Mouse (Mus musculus): ENCODE measurements around the gene Nufip2.

The Nufip2 gene

DNA sequence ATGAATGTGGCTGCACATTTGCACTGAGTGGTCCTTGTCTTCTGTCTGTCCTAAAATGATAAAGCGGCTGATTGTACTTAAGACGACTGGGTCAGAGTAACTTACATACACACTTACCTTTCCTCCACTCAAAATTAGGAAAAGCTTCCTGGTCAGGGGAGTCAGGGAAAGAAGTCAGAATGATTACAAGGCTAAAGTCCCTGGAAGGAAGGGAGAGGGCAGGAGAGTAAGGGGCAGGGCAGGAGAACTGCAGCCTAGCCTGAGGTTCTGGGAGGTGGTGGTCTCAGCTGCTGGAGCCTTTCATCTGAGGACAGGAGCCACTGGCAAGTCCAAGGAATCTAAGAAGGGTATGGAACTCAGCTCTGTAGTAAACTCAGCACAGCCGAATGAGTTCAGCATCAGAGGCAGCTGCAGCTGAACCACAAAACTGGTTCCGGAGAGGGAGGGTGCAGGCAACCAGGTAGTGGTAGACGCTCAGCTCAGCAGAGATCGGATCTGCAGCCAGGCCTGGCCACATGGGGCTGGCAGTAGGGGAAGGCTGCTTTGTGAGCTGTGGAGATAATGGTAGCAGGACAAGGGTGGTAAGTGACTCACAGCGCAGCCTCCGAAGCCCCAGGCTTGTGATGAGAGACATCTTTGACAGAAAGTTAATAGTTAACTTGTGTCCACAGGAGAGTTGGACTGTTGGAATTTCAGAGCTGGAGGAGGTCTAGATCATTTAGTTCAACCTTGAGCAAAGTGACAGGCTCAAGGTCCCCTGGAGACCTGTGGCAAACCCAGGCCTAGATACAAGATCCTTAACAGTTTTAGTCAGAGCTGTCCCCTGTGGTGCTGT, 86.1 kb downstream of the Nufip2 start:
- no peak for DNase-seq (ENCODE audit: low spot score)

DNA sequence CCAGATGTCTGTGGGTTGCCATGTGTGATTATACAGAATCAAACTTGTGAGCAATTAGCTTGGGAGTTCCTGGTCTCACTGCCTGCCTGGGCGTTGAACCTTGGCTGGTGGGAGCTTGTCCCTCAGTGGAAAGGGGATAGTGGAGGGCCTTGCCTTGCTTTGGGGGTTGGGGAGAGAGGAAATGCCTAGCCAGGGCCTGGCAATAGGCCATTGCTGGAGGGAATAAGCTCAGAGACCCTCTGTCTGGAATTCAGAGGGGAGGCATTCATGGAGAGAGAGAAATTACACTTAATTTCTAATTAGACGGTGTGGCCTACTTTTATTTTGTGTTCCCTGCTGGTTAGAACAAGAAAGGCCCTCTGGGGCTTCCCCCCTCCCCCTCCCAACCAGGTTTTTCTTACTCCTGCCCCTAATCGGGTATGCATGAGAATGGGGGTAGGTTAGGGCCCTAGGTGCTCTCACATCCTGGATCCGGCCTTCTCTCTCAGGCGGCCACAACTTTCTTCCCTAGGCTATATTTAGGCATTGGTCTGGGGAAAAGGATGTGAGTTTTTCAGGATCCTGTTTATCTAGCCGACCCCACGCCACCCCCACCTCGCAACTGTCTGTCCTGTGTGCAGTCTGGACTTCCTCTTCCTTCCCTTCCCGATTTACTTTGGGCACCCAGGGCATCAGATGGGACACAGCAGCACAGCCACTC, 89.9 kb downstream of the Nufip2 start:
- no peak for DNase-seq (ENCODE audit: low spot score)

DNA sequence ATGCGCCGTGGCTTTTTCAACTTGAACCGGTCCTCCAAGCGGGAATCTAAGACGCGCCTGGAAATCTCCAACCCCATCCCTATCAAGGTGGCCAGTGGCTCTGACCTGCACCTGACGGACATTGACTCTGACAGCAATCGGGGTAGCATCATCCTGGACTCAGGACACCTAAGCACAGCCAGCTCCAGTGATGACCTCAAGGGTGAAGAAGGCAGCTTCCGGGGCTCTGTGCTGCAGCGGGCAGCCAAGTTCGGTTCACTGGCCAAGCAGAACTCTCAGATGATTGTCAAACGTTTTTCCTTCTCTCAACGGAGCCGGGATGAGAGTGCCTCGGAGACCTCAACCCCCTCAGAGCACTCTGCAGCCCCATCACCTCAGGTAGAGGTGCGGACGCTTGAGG, 91.5 kb downstream of the Nufip2 start:
- DNase-seq (ENCODE audit: low spot score) = no peak

DNA sequence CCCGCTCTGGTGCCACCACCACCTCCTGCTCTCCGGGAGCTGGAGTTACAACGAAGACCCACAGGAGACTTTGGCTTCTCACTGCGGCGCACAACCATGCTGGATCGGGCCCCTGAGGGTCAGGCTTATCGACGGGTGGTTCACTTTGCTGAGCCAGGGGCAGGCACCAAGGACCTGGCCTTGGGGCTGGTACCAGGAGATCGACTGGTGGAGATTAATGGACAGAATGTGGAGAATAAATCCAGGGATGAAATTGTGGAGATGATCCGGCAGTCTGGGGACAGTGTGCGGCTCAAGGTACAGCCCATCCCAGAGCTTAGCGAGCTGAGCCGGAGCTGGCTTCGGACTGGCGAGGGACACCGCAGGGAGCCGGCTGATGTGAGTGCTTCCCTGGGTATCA, 92.0 kb downstream of the Nufip2 start:
- no peak for DNase-seq (ENCODE audit: low spot score)

DNA sequence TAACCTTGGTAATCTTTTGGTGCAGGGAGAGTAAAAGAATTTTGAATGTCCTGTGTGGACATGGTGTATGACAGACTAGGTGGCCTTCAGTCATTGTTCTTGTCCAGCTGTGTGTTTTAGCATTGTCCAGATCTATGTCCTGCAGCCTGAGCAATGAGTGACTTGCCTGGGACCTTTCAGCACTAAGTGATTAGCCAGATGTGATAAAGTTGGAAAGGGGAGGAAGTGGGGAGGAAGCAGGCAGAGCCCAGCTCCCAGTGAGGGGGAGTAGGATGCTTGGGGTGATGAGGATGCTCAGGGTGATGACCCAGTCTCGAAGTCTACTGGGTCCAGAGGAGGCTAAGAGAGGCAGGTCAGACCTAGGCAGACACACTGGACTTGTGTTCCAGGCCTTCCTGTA, 93.3 kb downstream of the Nufip2 start:
- DNase-seq (ENCODE audit: low spot score) = no peak

DNA sequence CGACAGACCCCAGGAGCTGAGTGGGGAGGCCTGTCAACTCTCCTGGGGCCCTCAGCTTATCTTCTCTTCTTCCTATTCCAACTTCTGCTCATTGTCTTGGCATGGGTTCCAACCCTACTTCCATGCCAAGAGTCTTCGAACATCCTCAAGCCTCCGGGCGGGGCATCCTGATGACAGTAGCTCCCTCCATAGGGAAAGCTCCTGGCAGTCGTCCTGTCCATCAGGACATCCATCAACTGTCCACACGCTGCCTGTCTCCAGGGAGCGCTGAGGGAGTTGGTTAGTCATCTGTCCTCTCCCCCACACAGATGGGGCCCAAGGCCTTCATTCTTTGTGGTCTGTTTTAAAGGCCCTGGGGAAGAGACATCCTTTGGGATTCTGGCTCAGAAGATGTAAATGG, 95.1 kb downstream of the Nufip2 start:
- no peak for DNase-seq (ENCODE audit: low spot score)

DNA sequence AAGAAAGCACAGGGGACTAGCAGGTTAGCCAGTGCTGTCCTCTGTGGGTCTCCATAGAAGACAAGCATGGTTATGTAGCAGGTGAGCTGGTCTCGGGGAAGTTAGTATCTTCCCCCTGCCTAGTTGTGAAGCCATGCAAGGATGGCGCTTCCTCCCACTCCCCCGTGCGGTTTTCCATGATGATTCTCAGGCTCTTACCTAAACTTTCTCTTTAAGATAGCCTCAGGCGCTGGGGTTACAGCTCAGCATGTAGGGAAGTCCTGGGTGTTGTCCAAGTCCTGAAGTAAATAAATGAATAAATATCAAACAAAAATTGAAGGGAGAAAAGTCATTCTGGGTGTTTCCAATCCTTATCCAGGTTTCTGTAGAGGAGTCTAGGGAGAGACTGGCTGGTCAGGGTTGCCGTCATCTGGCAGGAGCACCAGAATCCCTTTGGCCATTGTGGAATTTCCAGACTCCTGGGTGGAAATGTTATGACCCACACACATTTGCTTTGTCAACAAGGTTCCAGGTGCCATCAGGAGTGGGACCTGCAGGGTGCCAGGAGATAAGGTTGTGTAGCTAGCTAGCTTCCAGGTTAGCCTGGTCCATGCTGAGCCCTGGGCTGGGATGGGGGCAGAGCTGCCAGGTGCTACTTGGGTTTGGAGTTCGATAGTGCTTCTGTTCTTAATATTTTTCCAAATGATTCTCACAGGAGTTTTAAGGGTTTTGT, 96.3 kb downstream of the Nufip2 start:
- no peak for DNase-seq (ENCODE audit: low spot score)

DNA sequence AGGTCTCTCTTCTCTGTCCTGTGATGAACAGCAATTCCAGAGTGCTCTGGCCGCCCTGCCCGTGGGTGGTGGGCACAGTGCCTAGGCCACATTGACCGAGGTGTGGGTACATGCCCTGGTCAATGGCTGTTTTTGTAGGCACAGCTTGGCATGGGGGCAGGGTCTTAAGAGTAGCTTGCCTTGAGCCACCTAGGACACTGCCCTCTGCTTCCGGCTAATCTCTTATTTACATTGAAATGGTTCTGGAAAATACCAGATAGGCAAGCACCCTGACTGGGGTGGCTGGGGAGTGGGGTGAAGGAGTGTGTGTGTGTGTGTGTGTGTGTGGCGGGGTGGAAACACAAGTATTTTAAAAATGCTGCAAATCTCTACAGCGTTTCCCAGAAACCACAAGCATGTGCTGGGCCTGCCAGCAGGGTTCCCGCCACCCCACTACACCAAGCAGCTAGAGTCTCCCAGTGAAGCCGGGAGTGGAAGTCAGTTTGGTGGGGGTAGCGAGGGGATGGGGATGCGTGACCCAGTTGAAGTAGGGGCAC, 97.3 kb downstream of the Nufip2 start:
- DNase-seq (ENCODE audit: low spot score) = no peak

DNA sequence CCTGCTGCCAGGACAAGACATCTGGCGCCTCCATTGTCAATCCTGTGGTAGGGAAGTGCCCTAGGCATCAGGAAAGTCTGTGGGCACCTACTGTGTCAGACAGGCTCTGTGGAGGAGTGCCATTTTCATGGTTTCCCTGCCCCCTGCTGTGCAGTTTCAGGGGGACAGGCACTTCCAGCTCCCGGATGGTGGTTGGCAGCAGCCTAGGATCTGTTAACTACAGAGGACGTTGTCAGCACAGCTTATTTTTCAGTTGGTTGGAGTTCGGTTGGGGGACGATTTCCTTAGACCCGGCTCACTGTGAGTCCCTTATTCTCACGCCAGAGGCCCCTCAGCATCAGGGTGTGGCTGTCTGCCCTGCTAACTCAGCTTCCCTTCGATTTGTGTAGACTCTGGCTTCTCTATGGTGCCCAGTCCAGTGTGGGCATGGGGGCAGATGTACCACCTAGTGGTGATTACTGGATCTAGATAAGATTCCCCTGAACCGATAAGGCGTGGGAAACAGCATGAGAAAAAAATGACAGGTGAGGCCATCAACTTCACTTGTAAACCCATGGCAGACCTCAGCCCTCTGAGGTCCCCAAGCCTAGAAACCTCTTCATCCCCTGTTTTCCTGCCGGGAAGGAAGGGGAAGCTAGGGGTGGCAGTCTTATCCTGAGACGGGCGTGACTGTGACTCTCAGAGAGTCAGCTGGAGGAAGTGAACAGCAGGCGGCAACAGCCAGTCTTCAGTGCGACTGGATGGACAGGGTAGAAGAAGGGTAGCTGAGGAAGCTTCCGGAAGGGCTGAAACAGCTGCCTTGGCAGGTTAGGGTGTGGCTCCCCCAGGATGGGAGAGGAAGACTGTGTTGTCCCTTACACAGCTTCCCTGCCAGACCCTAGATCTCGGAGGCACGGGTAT, 98.0 kb downstream of the Nufip2 start:
- DNase-seq (ENCODE audit: low spot score) = no peak

DNA sequence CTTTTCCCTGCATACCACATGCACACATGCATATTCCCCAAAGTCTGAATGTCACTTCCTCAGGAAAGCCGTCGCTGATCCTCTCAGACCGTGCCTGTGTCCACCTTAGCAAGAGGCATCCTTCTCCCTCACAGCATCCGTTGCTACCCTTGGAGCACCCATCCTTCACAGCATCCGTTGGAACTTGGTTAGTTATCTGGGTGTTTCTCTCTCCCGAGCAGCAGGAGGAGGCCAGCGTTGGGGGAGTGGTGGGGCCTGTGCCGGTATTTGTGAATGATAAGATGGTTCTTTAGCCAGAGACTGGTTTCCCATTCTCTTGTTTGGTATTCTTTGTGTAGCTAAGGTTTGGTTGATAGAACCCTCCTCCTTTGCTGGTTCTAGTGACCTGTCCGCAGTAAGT, 98.9 kb downstream of the Nufip2 start:
- DNase-seq (ENCODE audit: low spot score) = no peak

DNA sequence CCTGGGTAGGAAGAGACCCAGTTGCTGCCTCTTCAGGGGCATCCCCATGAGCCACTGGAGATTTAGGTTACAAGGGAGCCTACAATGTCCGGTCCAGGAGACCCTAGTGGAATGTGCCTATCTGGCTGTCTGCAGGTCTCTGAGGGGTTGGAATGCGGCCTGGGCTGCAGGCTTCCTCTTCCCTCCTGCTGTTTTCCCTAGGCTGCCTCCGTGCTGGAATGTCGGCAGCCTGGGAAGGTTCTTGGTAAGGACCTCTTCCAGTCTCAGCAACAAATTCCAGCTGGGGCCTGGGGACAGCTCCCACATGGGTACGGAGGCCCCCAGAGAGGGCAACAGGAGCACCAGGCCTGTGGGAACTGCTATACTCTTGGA, 99.4 kb downstream of the Nufip2 start:
- peak; percentile 58 for DNase-seq (ENCODE audit: low spot score)

DNA sequence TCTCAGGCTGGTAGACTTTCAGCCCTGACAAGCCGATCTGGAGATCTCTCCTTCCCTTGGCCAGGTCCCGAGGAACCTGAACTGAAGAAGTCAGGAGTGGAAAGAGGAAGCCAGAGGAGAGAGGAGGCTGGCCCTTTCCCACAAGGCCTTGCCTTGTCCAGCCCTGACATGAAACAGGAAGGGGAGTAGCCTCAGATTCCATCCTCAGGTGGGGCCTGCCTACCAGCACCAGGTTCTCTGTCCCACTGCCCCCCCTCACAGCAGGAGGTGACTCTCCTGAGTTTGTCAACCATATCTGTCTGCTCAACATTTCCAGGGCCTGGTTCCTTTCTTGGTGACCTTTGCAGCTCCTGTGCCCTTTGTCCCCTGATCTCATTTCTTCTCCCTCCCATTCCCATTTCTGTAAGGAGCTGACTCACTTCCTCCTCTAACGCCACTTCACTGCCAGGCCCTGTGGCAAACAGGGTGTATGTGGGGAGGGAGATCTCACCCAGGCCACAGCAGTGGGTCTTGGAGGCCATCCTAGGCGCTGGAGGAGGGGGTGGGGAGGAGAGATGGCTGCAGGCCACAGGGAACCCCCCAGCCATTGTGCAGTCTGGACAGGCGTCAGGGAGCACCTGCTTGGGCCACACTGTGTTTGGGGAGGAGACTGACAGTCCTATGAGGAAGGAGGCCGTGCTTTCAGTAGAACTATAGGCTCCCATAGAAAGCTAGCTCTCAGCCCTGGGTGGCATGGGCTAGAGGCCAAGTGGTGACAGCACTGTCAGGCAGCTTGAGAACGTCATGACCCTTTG, 100.0 kb downstream of the Nufip2 start:
- DNase-seq (ENCODE audit: low spot score) = no peak

DNA sequence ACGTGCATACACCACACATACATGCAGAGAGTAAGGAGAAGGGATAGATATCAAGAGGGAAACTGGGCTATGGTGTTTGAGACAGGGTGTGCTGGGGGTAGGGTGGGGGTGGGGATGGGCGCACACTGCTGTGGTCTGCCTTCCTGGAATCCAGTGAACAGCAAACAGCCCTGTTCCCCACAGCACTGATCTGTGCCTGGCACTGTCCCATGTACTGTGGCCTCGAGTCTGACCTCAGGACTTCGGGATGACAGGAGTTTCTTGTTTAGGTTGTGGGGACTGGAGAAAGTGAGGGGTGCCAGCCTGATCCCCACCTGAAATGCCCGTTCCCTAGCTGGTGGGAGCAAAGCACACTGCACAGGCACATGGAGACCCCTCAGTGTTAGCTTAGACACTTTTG, 101.8 kb downstream of the Nufip2 start, which contains the start of gene Gm10277:
Gm10277 (minus strand) TSS at position 41 of the 400 bp plus-strand sequence.
- no peak for DNase-seq (ENCODE audit: low spot score)

DNA sequence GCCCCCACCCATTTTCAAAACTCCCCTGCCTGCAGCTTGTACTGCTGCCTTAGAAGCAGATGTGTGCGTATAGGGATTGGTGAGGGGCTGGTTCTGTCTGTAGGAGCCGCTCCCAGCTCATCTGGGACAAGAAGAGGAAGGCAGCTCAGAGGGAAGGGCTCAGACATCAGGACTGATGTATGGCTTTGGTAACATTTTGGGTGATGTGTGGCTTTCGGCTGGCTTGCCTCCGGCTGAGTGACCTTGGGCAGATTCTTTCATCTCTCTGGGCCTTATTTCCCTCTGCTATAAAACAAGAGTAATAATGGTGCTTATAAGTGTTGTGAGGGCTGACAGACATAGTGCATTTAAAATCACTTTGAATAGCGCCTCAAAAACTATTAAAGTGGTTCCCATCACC, 103.6 kb downstream of the Nufip2 start:
- no peak for DNase-seq (ENCODE audit: low spot score)

DNA sequence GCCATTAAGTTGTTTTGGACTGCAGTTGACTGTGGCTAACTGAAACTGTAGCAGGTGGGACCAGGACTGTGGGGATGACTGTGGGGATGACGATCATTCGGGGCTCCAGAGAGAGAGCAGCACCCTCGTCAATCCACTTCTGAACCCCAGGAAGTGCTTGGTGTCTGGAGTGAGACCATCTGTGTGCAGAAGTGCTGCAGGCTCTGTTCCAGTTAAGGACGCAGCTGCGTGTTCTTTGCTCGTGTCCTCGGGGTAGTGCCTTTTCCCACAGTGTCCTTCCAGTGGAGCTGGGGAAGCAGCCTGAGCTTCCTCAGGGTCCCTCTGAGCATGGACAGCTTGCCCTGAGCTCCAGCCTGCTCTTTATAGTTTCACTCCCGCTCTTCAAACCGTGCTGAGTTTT, 104.3 kb downstream of the Nufip2 start:
- no peak for DNase-seq (ENCODE audit: low spot score)

DNA sequence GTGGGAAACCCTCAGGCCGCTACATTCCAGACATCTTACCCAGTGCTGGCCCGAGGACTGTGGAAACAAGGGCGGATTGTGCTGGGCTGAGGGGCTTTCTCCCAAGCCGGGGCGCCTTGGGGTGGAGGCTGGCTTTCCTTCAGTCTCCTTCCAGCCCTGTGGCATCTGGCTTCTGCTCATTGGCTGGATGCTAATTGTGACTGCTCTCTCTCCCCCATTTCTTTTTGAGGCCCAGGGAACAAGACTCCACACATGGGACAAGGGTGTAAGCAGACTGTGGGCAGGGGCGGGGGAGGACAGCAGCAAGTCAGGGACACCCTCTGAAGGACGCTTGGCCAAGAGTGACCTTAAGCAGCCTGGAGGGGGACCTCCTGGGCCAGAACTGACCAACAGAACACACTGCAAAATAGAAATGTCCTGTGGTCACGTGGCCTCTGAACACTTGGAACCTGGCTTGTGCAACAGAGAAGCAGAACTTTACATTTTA, 105.3 kb downstream of the Nufip2 start:
- DNase-seq (ENCODE audit: low spot score) = peak; percentile 44
